Mouse (Mus musculus) thymus, postnatal 14 days (tissue): ENCODE results near the gene Gm10721.
"Not testable (repeated sequence)": the region's sequence is repeated elsewhere in the genome, so short reads cannot be mapped to it uniquely, and the experiment has no call there.

Experiments
- DNase-seq: peaks from one replicate; pipeline ENCODE4 v3.0.0; 2021

Gm10721 gene

DNA sequence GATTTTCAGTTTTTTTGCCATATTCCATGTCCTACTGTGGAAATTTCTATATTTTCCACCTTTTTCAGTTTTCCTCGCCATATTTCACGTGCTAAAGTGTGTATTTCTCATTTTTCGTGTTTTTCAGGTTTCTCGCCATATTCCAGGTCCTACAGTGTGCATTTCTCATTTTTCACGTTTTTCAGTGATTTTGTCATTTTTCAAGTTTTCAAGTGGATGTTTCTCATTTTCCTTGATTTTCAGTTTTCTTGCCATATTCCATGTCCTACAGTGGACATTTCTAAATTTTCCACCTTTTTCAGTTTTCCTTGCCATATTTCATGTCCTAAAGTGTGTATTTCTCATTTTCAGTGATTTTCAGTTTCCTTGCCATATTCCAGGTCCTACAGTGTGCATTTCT, 13.2 kb downstream of the Gm10721 start:
- DNase-seq, result not testable (repeated sequence)

DNA sequence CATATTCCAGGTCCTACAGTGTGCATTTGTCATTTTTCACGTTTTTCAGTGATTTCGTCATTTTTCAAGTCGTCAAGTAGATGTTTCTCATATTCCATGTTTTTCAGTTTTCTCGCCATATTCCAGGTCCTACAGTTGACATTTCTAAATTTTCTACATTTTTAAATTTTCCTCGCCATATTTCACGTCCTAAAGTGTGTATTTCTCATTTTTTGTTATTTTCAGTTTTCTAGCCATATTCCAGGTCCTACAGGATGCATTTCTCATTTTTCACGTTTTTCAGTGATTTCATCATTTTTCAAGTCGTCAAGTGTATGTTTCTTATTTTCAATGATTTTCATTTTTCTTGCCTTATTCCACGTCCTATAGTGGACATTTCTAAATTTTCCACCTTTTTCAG, 13.8 kb downstream of the Gm10721 start:
- not testable (repeated sequence) for DNase-seq

DNA sequence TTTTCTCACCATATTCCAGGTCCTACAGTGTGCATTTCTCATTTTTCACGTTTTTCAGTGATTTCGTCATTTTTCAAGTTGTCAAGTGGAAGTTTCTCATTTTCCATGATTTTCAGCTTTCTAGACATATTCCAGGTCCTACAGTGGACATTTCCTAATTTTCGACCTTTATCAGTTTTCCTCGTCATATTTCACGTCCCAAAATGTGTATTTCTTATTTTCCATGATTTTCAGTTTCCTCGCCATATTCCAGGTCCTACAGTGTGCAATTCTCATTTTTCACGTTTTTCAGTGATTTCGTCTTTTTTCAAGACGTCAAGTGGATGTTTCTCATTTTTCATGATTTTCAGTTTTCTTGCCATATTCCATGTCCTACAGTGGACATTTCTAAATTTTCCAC, 14.3 kb downstream of the Gm10721 start:
- not testable (repeated sequence) for DNase-seq

DNA sequence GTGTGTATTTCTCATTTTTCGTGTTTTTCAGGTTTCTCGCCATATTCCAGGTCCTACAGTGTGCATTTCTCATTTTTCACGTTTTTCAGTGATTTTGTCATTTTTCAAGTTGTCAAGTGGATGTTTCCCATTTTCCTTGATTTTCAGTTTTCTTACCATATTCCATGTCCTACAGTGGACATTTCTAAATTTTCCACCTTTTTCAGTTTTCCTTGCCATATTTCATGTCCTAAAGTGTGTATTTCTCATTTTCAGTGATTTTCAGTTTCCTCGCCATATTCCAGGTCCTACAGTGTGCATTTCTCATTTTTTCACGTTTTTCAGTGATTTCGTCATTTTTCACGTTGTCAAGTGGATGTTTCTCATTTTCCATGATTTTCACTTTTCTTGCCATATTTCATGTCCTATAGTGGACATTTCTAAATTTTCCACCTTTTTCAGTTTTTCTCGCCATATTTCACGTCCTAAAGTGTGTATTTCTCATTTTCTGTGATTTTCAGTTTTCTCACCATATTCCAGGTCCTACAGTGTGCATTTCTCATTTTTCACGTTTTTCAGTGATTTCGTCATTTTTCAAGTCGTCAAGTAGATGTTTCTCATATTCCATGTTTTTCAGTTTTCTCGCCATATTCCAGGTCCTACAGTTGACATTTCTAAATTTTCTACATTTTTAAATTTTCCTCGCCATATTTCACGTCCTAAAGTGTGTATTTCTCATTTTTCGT, 16.5 kb downstream of the Gm10721 start:
- peak; percentile 41 for DNase-seq

DNA sequence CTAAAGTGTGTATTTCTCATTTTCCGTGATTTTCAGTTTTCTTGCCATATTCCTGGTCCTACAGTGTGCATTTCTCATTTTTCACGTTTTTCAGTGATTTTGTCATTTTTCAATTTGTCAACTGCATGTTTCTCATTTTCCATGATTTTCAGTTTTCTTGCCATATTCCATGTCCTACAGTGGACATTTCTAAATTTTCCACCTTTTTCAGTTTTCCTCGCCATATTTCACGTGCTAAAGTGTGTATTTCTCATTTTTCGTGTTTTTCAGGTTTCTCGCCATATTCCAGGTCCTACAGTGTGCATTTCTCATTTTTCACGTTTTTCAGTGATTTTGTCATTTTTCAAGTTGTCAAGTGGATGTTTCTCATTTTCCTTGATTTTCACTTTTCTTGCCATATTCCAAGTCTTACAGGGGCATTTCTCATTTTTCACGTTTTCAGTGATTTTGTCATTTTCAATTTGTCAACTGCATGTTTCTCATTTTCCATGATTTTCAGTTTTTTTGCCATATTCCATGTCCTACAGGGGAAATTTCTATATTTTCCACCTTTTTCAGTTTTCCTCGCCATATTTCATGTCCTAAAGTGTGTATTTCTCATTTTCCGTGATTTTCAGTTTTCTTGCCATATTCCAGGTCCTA, 17.9 kb downstream of the Gm10721 start:
- not testable (repeated sequence) for DNase-seq

DNA sequence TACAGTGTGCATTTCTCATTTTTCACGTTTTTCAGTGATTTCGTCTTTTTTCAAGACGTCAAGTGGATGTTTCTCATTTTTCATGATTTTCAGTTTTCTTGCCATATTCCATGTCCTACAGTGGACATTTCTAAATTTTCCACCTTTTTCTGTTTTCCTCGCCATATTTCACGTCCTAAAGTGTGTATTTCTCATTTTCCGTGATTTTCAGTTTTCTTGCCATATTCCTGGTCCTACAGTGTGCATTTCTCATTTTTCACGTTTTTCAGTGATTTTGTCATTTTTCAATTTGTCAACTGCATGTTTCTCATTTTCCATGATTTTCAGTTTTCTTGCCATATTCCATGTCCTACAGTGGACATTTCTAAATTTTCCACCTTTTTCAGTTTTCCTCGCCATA, 21.4 kb downstream of the Gm10721 start, which contains the start of gene Gm17535:
Gene Gm17535, plus strand, starts transcription at position 301 of the 400 bp plus-strand sequence.
- not testable (repeated sequence) for DNase-seq

DNA sequence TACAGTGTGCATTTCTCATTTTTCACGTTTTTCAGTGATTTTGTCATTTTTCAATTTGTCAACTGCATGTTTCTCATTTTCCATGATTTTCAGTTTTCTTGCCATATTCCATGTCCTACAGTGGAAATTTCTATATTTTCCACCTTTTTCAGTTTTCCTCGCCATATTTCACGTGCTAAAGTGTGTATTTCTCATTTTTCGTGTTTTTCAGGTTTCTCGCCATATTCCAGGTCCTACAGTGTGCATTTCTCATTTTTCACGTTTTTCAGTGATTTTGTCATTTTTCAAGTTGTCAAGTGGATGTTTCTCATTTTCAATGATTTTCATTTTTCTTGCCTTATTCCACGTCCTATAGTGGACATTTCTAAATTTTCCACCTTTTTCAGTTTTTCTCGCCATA, 23.6 kb downstream of the Gm10721 start, which contains the start of gene Gm10715:
Gene Gm10715, plus strand, starts transcription at position 301 of the 400 bp plus-strand sequence.
- DNase-seq, result not testable (repeated sequence)

DNA sequence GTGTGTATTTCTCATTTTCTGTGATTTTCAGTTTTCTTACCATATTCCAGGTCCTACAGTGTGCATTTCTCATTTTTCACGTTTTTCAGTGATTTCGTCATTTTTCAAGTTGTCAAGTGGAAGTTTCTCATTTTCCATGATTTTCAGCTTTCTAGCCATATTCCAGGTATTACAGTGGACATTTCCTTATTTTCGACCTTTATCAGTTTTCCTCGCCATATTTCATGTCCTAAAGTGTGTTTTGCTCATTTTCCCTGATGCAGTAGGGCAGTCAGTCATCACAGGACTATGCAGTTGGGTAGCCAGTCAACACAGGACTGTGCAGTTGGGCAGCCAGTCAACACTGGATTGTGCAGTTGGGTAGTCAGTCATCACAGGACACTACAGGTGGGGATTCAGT, 25.2 kb downstream of the Gm10721 start:
- not testable (repeated sequence) for DNase-seq
